Mouse (Mus musculus) hindbrain, embryonic 11.5 days (tissue): ENCODE data around the gene Tlr12. TPM values are rescaled to one million over a fixed set of nuclear protein-coding genes. Genes with fewer than 3 reads are reported as not detected.

Experiments used
- ATAC-seq: fragments of 200-750 bp; cut with Nextera tagmentation; 2 replicates; pipeline ENCODE4 v1.8.0; 2017; ENCODE audit warnings: mild to moderate bottlenecking, moderate TSS enrichment, moderate library complexity; ENCODE audit not compliant: low FRiP score
- DNase-seq: peaks from one replicate; pipeline ENCODE4 v3.0.0-alpha.2; 2015; ENCODE audit warnings: low spot score
- H3K27ac ChIP-seq: fragments of 300-500 bp; sonication (generic); 2 replicates; pipeline ENCODE4 v1.5.1; 2014; ENCODE audit warnings: mild to moderate bottlenecking, low read depth, low read length
- H3K27me3 ChIP-seq: fragments of 300-500 bp; sonication (generic); 2 replicates; pipeline ENCODE4 v1.6.1; 2014; ENCODE audit warnings: mild to moderate bottlenecking, low read length, moderate library complexity, mixed read lengths; ENCODE audit not compliant: control insufficient read depth, insufficient read depth
- H3K36me3 ChIP-seq: fragments of 300-500 bp; sonication (generic); 2 replicates; pipeline ENCODE4 v1.6.1; 2014; ENCODE audit warnings: mild to moderate bottlenecking, low read length, moderate library complexity, mixed read lengths; ENCODE audit not compliant: control insufficient read depth, insufficient read depth
- H3K4me1 ChIP-seq: fragments of 300-500 bp; sonication (generic); replicated peaks from 2 replicates; pipeline ENCODE4 v1.6.1; 2014; ENCODE audit warnings: low read length, mixed read lengths; ENCODE audit not compliant: control insufficient read depth, insufficient read depth
- H3K4me2 ChIP-seq: fragments of 300-500 bp; sonication (generic); replicated peaks from 2 replicates; pipeline ENCODE4 v1.6.1; 2014; ENCODE audit warnings: mild to moderate bottlenecking, low read depth, low read length
- H3K4me3 ChIP-seq: fragments of 300-500 bp; sonication (generic); 2 replicates; pipeline ENCODE4 v1.5.1; 2014; ENCODE audit warnings: low read depth, low read length
- H3K9ac ChIP-seq: fragments of 300-500 bp; sonication (generic); 2 replicates; pipeline ENCODE4 v1.6.1; 2014; ENCODE audit warnings: low read depth, low read length
- H3K9me3 ChIP-seq: fragments of 300-500 bp; sonication (generic); 2 replicates; pipeline ENCODE4 v1.6.1; 2016; ENCODE audit warnings: low read length; ENCODE audit not compliant: control insufficient read depth
- WGBS: fragments of 180-500 bp; shearing (Covaris S2); extraction: QIAGEN DNeasy Blood & Tissue Kit; methylation state at CpG from one replicate; pipeline ENCODE4 v1.1.7; 2014; 5-methylcytosine and 5-hydroxymethylcytosine counted together
- polyA plus RNA-seq: library from polyadenylated mRNA; unstranded; fragments of >200 nt; fragmentation: Nextera tagmentation; extraction: Ambion mirVana; gene quantifications from 2 replicates; pipeline ENCODE4 v1.2.1, GENCODE M21; 2014

Gene Tlr12
- polyA plus RNA-seq, 1 experiment from 2014 or later: 0.20 TPM

- no peak overlapping the region; the same call in 1 of the 2 replicates for H3K4me3 ChIP-seq
- H3K4me1 ChIP-seq: no peaks in the 10 kb centered on the region
- no peaks in the 10 kb centered on the region for H3K36me3 ChIP-seq
- H3K27me3 ChIP-seq: no peaks in the 10 kb centered on the region
- H3K27ac ChIP-seq: no peak overlapping the region
- no peak overlapping the region for H3K9ac ChIP-seq
- 34% methylated on average over 10 of the region's 10 CpGs for WGBS
- H3K9me3 ChIP-seq: no peaks in the 10 kb centered on the region
- ATAC-seq (no peak), DNase-seq (no peak)
- no peak overlapping the region for H3K4me2 ChIP-seq
Observed at GRCm38 (mm10) chr4:128610706-128611105, 7.7 kb downstream of the Tlr12 start.

GRCm38 (mm10) chr4:128609925-128610402 lies 8.5 kb downstream of the Tlr12 start, which contains the start of gene Zscan20:
Gene Zscan20 (minus strand): TSS chr4:128610098.
- WGBS: under 1% methylated on average over 23 of the region's 24 CpGs
- Histone ChIP-seq H3K4me2 (peak within 1 kb of the TSS; percentile 68), H3K27me3 (no peaks in the 10 kb centered on the region), H3K4me1 (no peaks in the 10 kb centered on the region), H3K4me3 (peak within 1 kb of the TSS; percentile 58), H3K9ac (peak within 1 kb of the TSS; percentile 59), H3K27ac (no peak within 1 kb of the TSS), H3K36me3 (no peaks in the 10 kb centered on the region), H3K9me3 (no peaks in the 10 kb centered on the region)
- ATAC-seq (peak; percentile 96), DNase-seq (peak; percentile 97)

- no peaks in the 10 kb centered on the region for H3K36me3 ChIP-seq
- H3K27me3 ChIP-seq: no peaks in the 10 kb centered on the region
- H3K9ac ChIP-seq: peak overlapping the region; percentile 59
- peak overlapping the region; percentile 58 for H3K4me3 ChIP-seq
- H3K27ac ChIP-seq: no peak overlapping the region
- DNase-seq (no peak), ATAC-seq (no peak)
- H3K9me3 ChIP-seq: no peaks in the 10 kb centered on the region
- H3K4me2 ChIP-seq: peak overlapping the region; percentile 68
- no peaks in the 10 kb centered on the region for H3K4me1 ChIP-seq
- WGBS: 11% methylated on average over 24 of the region's 27 CpGs
Observed at GRCm38 (mm10) chr4:128609276-128609924, 9.0 kb downstream of the Tlr12 start.

- ATAC-seq (no peak), DNase-seq (no peak)
- H3K4me2 ChIP-seq: no peak overlapping the region
- no peaks in the 10 kb centered on the region for H3K27me3 ChIP-seq
- H3K4me3 ChIP-seq: no peak overlapping the region
- 91% methylated on average over 11 of the region's 11 CpGs for WGBS
- H3K36me3 ChIP-seq: no peaks in the 10 kb centered on the region
- H3K9ac ChIP-seq: no peak overlapping the region
- H3K27ac ChIP-seq: no peak overlapping the region
- no peaks in the 10 kb centered on the region for H3K4me1 ChIP-seq
- no peaks in the 10 kb centered on the region for H3K9me3 ChIP-seq
Observed at GRCm38 (mm10) chr4:128607661-128608060, 10.8 kb downstream of the Tlr12 start.

- H3K9ac ChIP-seq: no peak overlapping the region
- no peak overlapping the region for H3K4me3 ChIP-seq
- H3K27ac ChIP-seq: no peak overlapping the region
- no peaks in the 10 kb centered on the region for H3K27me3 ChIP-seq
- no peaks in the 10 kb centered on the region for H3K36me3 ChIP-seq
- H3K4me2 ChIP-seq: no peak overlapping the region
- no peaks in the 10 kb centered on the region for H3K9me3 ChIP-seq
- DNase-seq (no peak), ATAC-seq (no peak)
- 96% methylated on average over 7 of the region's 7 CpGs for WGBS
- H3K4me1 ChIP-seq: no peaks in the 10 kb centered on the region
Observed at GRCm38 (mm10) chr4:128606586-128606985, 11.8 kb downstream of the Tlr12 start.

GRCm38 (mm10) chr4:128597801-128598560 lies 20.4 kb downstream of the Tlr12 start:
- DNase-seq (no peak), ATAC-seq (no peak)
- Histone ChIP-seq H3K36me3 (no peaks in the 10 kb centered on the region), H3K4me3 (no peak overlapping the region), H3K27ac (no peak overlapping the region), H3K4me2 (no peak overlapping the region), H3K9ac (no peak overlapping the region), H3K9me3 (no peaks in the 10 kb centered on the region), H3K4me1 (no peaks in the 10 kb centered on the region), H3K27me3 (no peaks in the 10 kb centered on the region)
- WGBS: 95% methylated on average over 12 of the region's 12 CpGs

- H3K4me1 ChIP-seq: no peaks in the 10 kb centered on the region
- H3K36me3 ChIP-seq: peaks cover 5% of the 10 kb centered on the region; the same call in 1 of the 2 replicates
- WGBS: 93% methylated on average over 5 of the region's 5 CpGs
- DNase-seq: no peak
- no peak for ATAC-seq
- H3K9me3 ChIP-seq: no peaks in the 10 kb centered on the region
- no peak overlapping the region for H3K9ac ChIP-seq
- H3K4me3 ChIP-seq: no peak overlapping the region
- H3K27me3 ChIP-seq: no peaks in the 10 kb centered on the region
- H3K27ac ChIP-seq: no peak overlapping the region
- H3K4me2 ChIP-seq: no peak overlapping the region
Observed at GRCm38 (mm10) chr4:128594062-128594461, 24.4 kb downstream of the Tlr12 start.

- H3K4me3 ChIP-seq: no peak overlapping the region
- H3K27me3 ChIP-seq: no peaks in the 10 kb centered on the region
- DNase-seq (no peak), ATAC-seq (no peak)
- H3K36me3 ChIP-seq: peaks cover 9% of the 10 kb centered on the region; the same call in 1 of the 2 replicates
- WGBS: 96% methylated on average over 4 of the region's 4 CpGs
- no peaks in the 10 kb centered on the region for H3K4me1 ChIP-seq
- H3K9ac ChIP-seq: no peak overlapping the region
- H3K9me3 ChIP-seq: no peaks in the 10 kb centered on the region
- H3K27ac ChIP-seq: no peak overlapping the region
- H3K4me2 ChIP-seq: no peak overlapping the region
Observed at GRCm38 (mm10) chr4:128593286-128593685, 25.1 kb downstream of the Tlr12 start.
